Mouse (Mus musculus): ENCODE data around the gene Il10. TPM values are rescaled to one million over a fixed set of nuclear protein-coding genes. Genes with fewer than 3 reads are reported as not detected.

Gene Il10
- polyA plus RNA-seq, 1 experiment from 2014 or later, result not detected

GRCm38 (mm10) chr1:131024900-131025842 is 5.5 kb downstream of the Il10 start:
- Histone ChIP-seq H3K9ac (ENCODE audit: low read depth, low read length) (no peak overlapping the region), H3K4me3 (ENCODE audit: low read length) (no peak overlapping the region), H3K9me3 (ENCODE audit: control insufficient read depth, low read length) (no peaks in the 10 kb centered on the region), H3K27me3 (replicated peaks; ENCODE audit: control insufficient read depth, insufficient read depth, low read length) (no peaks in the 10 kb centered on the region), H3K36me3 (ENCODE audit: control insufficient read depth, insufficient read depth, low read length) (no peaks in the 10 kb centered on the region), H3K27ac (ENCODE audit: low read length) (no peak overlapping the region), H3K4me1 (ENCODE audit: control insufficient read depth, insufficient read depth, low read length) (no peaks in the 10 kb centered on the region), H3K4me2 (ENCODE audit: low read depth, low read length) (no peak overlapping the region)
- WGBS, result 78% methylated on average over 8 of the region's 8 CpGs
- no peak for ATAC-seq

GRCm38 (mm10) chr1:131025843-131026190 is 6.2 kb downstream of the Il10 start:
- Histone ChIP-seq H3K9me3 (ENCODE audit: control insufficient read depth, low read length) (no peaks in the 10 kb centered on the region), H3K27ac (ENCODE audit: low read length) (no peak overlapping the region), H3K9ac (ENCODE audit: low read depth, low read length) (no peak overlapping the region), H3K4me2 (ENCODE audit: low read depth, low read length) (no peak overlapping the region), H3K4me3 (ENCODE audit: low read length) (no peak overlapping the region), H3K27me3 (replicated peaks; ENCODE audit: control insufficient read depth, insufficient read depth, low read length) (no peaks in the 10 kb centered on the region), H3K4me1 (ENCODE audit: control insufficient read depth, insufficient read depth, low read length) (no peaks in the 10 kb centered on the region), H3K36me3 (ENCODE audit: control insufficient read depth, insufficient read depth, low read length) (no peaks in the 10 kb centered on the region)
- WGBS, result 73% methylated on average over 4 of the region's 4 CpGs
- ATAC-seq, result no peak

GRCm38 (mm10) chr1:131029215-131029614 is 9.6 kb downstream of the Il10 start:
- H3K9me3 ChIP-seq (ENCODE audit: control insufficient read depth, low read length), result no peaks in the 10 kb centered on the region
- ATAC-seq, result no peak
- no peak overlapping the region for H3K4me2 ChIP-seq (ENCODE audit: low read depth, low read length)
- 92% methylated on average over 3 of the region's 3 CpGs for WGBS
- no peak overlapping the region for H3K27ac ChIP-seq (ENCODE audit: low read length)
- no peaks in the 10 kb centered on the region for H3K27me3 ChIP-seq (replicated peaks; ENCODE audit: control insufficient read depth, insufficient read depth, low read length)
- no peaks in the 10 kb centered on the region for H3K36me3 ChIP-seq (ENCODE audit: control insufficient read depth, insufficient read depth, low read length)
- no peak overlapping the region for H3K4me3 ChIP-seq (ENCODE audit: low read length)
- H3K4me1 ChIP-seq (ENCODE audit: control insufficient read depth, insufficient read depth, low read length), result no peaks in the 10 kb centered on the region
- H3K9ac ChIP-seq (ENCODE audit: low read depth, low read length), result no peak overlapping the region

- 45% methylated on average over 7 of the region's 7 CpGs for WGBS
- H3K4me3 ChIP-seq (ENCODE audit: low read length), result no peak overlapping the region
- H3K27ac ChIP-seq (ENCODE audit: low read length), result no peak overlapping the region
- no peaks in the 10 kb centered on the region for H3K9me3 ChIP-seq (ENCODE audit: control insufficient read depth, low read length)
- H3K4me2 ChIP-seq (ENCODE audit: low read depth, low read length), result no peak overlapping the region
- H3K27me3 ChIP-seq (replicated peaks; ENCODE audit: control insufficient read depth, insufficient read depth, low read length), result no peaks in the 10 kb centered on the region
- H3K4me1 ChIP-seq (ENCODE audit: control insufficient read depth, insufficient read depth, low read length), result no peaks in the 10 kb centered on the region
- no peak overlapping the region for H3K9ac ChIP-seq (ENCODE audit: low read depth, low read length)
- no peaks in the 10 kb centered on the region for H3K36me3 ChIP-seq (ENCODE audit: control insufficient read depth, insufficient read depth, low read length)
- ATAC-seq, result no peak
Observed at GRCm38 (mm10) chr1:131030261-131030660, 10.6 kb downstream of the Il10 start.

- Histone ChIP-seq H3K4me2 (ENCODE audit: low read depth, low read length) (no peak overlapping the region), H3K36me3 (ENCODE audit: control insufficient read depth, insufficient read depth, low read length) (no peaks in the 10 kb centered on the region), H3K4me1 (ENCODE audit: control insufficient read depth, insufficient read depth, low read length) (no peaks in the 10 kb centered on the region), H3K27ac (ENCODE audit: low read length) (no peak overlapping the region), H3K27me3 (replicated peaks; ENCODE audit: control insufficient read depth, insufficient read depth, low read length) (no peaks in the 10 kb centered on the region), H3K4me3 (ENCODE audit: low read length) (no peak overlapping the region), H3K9ac (ENCODE audit: low read depth, low read length) (no peak overlapping the region), H3K9me3 (ENCODE audit: control insufficient read depth, low read length) (no peaks in the 10 kb centered on the region)
- ATAC-seq, result no peak
- WGBS, result 24% methylated on average over 3 of the region's 3 CpGs
Observed at GRCm38 (mm10) chr1:131031267-131031666, 11.6 kb downstream of the Il10 start.

GRCm38 (mm10) chr1:131038001-131038400 is 18.4 kb downstream of the Il10 start:
- 0 out of 2 replicates have a peak, but pooled peaks cover 2% of the 10 kb centered on the region for H3K9me3 ChIP-seq (ENCODE audit: control insufficient read depth, low read length)
- no peaks in the 10 kb centered on the region for H3K4me1 ChIP-seq (ENCODE audit: control insufficient read depth, insufficient read depth, low read length)
- H3K36me3 ChIP-seq (ENCODE audit: control insufficient read depth, insufficient read depth, low read length), result no peaks in the 10 kb centered on the region
- H3K9ac ChIP-seq (ENCODE audit: low read depth, low read length), result no peak overlapping the region
- WGBS, result 89% methylated on average over 5 of the region's 5 CpGs
- H3K4me3 ChIP-seq (ENCODE audit: low read length), result no peak overlapping the region
- H3K4me2 ChIP-seq (ENCODE audit: low read depth, low read length), result no peak overlapping the region
- ATAC-seq, result no peak
- no peak overlapping the region for H3K27ac ChIP-seq (ENCODE audit: low read length)
- H3K27me3 ChIP-seq (replicated peaks; ENCODE audit: control insufficient read depth, insufficient read depth, low read length), result no peaks in the 10 kb centered on the region

GRCm38 (mm10) chr1:131038415-131039017 is 18.9 kb downstream of the Il10 start:
- H3K4me2 ChIP-seq (ENCODE audit: low read depth, low read length), result no peak overlapping the region
- WGBS, result 90% methylated on average over 10 of the region's 10 CpGs
- no peak for ATAC-seq
- no peak overlapping the region for H3K9ac ChIP-seq (ENCODE audit: low read depth, low read length)
- no peaks in the 10 kb centered on the region for H3K27me3 ChIP-seq (replicated peaks; ENCODE audit: control insufficient read depth, insufficient read depth, low read length)
- H3K4me1 ChIP-seq (ENCODE audit: control insufficient read depth, insufficient read depth, low read length), result no peaks in the 10 kb centered on the region
- H3K9me3 ChIP-seq (ENCODE audit: control insufficient read depth, low read length), result 0 out of 2 replicates have a peak, but pooled peaks cover 2% of the 10 kb centered on the region
- H3K4me3 ChIP-seq (ENCODE audit: low read length), result no peak overlapping the region
- H3K36me3 ChIP-seq (ENCODE audit: control insufficient read depth, insufficient read depth, low read length), result no peaks in the 10 kb centered on the region
- no peak overlapping the region for H3K27ac ChIP-seq (ENCODE audit: low read length)

- 0 out of 2 replicates have a peak, but pooled peaks cover 2% of the 10 kb centered on the region for H3K9me3 ChIP-seq (ENCODE audit: control insufficient read depth, low read length)
- 91% methylated on average over 5 of the region's 5 CpGs for WGBS
- no peak overlapping the region for H3K4me3 ChIP-seq (ENCODE audit: low read length)
- no peak overlapping the region for H3K4me2 ChIP-seq (ENCODE audit: low read depth, low read length)
- no peak for ATAC-seq
- H3K27ac ChIP-seq (ENCODE audit: low read length), result no peak overlapping the region
- no peaks in the 10 kb centered on the region for H3K36me3 ChIP-seq (ENCODE audit: control insufficient read depth, insufficient read depth, low read length)
- H3K27me3 ChIP-seq (replicated peaks; ENCODE audit: control insufficient read depth, insufficient read depth, low read length), result no peaks in the 10 kb centered on the region
- no peaks in the 10 kb centered on the region for H3K4me1 ChIP-seq (ENCODE audit: control insufficient read depth, insufficient read depth, low read length)
- H3K9ac ChIP-seq (ENCODE audit: low read depth, low read length), result no peak overlapping the region
Observed at GRCm38 (mm10) chr1:131039479-131039878, 19.8 kb downstream of the Il10 start.

GRCm38 (mm10) chr1:131042263-131042662 is 22.6 kb downstream of the Il10 start:
- Histone ChIP-seq H3K36me3 (ENCODE audit: control insufficient read depth, insufficient read depth, low read length) (no peaks in the 10 kb centered on the region), H3K9me3 (ENCODE audit: control insufficient read depth, low read length) (0 out of 2 replicates have a peak, but pooled peaks cover 1% of the 10 kb centered on the region), H3K27me3 (replicated peaks; ENCODE audit: control insufficient read depth, insufficient read depth, low read length) (no peaks in the 10 kb centered on the region), H3K4me3 (ENCODE audit: low read length) (no peak overlapping the region), H3K4me2 (ENCODE audit: low read depth, low read length) (no peak overlapping the region), H3K4me1 (ENCODE audit: control insufficient read depth, insufficient read depth, low read length) (no peaks in the 10 kb centered on the region; the same call in 1 of the 2 replicates), H3K27ac (ENCODE audit: low read length) (no peak overlapping the region), H3K9ac (ENCODE audit: low read depth, low read length) (no peak overlapping the region)
- ATAC-seq, result no peak
- WGBS, result 64% methylated on average over 2 of the region's 2 CpGs

Measured in intestine, embryonic 16.5 days (tissue).